Mouse (Mus musculus) MEL (cell line): ENCODE results near the gene Ccl24. TPM values are rescaled to one million over a fixed set of nuclear protein-coding genes. Genes with fewer than 3 reads are reported as not detected.
"Not testable (repeated sequence)": the region's sequence is repeated elsewhere in the genome, so short reads cannot be mapped to it uniquely, and the experiment has no call there.

Experiments used
- DNase-seq: peaks from one replicate; pipeline ENCODE4 v3.0.0; 2011; ENCODE audit warnings: low read depth, low spot score
- H3K27ac ChIP-seq: 2 replicates; pipeline ENCODE4 v1.5.1; 2012; ENCODE audit warnings: low read depth, mild to moderate bottlenecking, control low read depth, low read length, moderate library complexity; ENCODE audit not compliant: control insufficient read depth
- H3K27me3 ChIP-seq, 2 experiments: fragments of 150-350 bp in 1 of 2; sonication (generic) in 1 of 2; 2 replicates each; pipeline ENCODE4 v1.6.1; 2012; ENCODE audit warnings: low read length in 2 of 2, mild to moderate bottlenecking in 2 of 2, improper control_type of control experiment in 1 of 2, moderate library complexity in 1 of 2; ENCODE audit not compliant: insufficient read depth in 2 of 2, control insufficient read depth in 1 of 2
- H3K36me3 ChIP-seq, 2 experiments: 2 replicates each; pipeline ENCODE4 v1.6.1; 2012 to 2014; ENCODE audit warnings: low read length in 2 of 2, improper control_type of control experiment in 1 of 2, inconsistent platforms in 1 of 2, mild to moderate bottlenecking in 1 of 2; ENCODE audit not compliant: insufficient read depth in 2 of 2, control insufficient read depth in 1 of 2
- H3K4me1 ChIP-seq, 2 experiments: fragments of 150-350 bp in 1 of 2; sonication (generic) in 1 of 2; 2 replicates each; pipeline ENCODE4 v1.6.1; 2012; ENCODE audit warnings: low read length in 2 of 2, improper control_type of control experiment in 1 of 2, mild to moderate bottlenecking in 1 of 2; ENCODE audit not compliant: insufficient read depth in 2 of 2, control insufficient read depth in 1 of 2
- H3K4me3 ChIP-seq, 2 experiments: fragments of 150-350 bp in 1 of 2; sonication (generic) in 1 of 2; 2 replicates each; pipeline ENCODE4 v1.5.1; 2012; ENCODE audit warnings: low read depth in 2 of 2, low read length in 2 of 2, mild to moderate bottlenecking in 2 of 2, moderate library complexity in 2 of 2, control low read depth in 1 of 2, improper control_type of control experiment in 1 of 2; ENCODE audit not compliant: control insufficient read depth in 1 of 2, insufficient read depth in 1 of 2
- H3K79me2 ChIP-seq: 2 replicates; pipeline ENCODE4 v1.6.1; 2012; ENCODE audit warnings: mild to moderate bottlenecking, low read length, moderate library complexity; ENCODE audit not compliant: control insufficient read depth, poor library complexity, insufficient read depth
- H3K9ac ChIP-seq: 2 replicates; pipeline ENCODE4 v1.6.1; 2012; ENCODE audit warnings: low read depth, mild to moderate bottlenecking, control low read depth, low read length, moderate library complexity; ENCODE audit not compliant: control insufficient read depth, poor library complexity, severe bottlenecking
- H3K9me3 ChIP-seq: fragments of 150-350 bp; sonication (generic); replicated peaks from 2 replicates; pipeline ENCODE4 v1.6.1; 2012; ENCODE audit warnings: mild to moderate bottlenecking, low read length, improper control_type of control experiment, moderate library complexity; ENCODE audit not compliant: insufficient read depth
- CHD2 ChIP-seq: IDR thresholded peaks from 2 replicates; pipeline ENCODE4 v1.6.1; 2011; ENCODE audit warnings: low read length, improper control_type of control experiment
- RAD21 ChIP-seq: IDR thresholded peaks from 2 replicates; pipeline ENCODE4 v1.6.1; 2011; ENCODE audit warnings: mild to moderate bottlenecking, low read depth, low read length, improper control_type of control experiment
- RCOR1 ChIP-seq: IDR thresholded peaks from 2 replicates; pipeline ENCODE4 v1.6.1; 2012; ENCODE audit warnings: low read depth, mild to moderate bottlenecking, inconsistent platforms, low read length, improper control_type of control experiment
- SMC3 ChIP-seq: IDR thresholded peaks from 2 replicates; pipeline ENCODE4 v1.6.1; 2011; ENCODE audit warnings: low read depth, low read length, improper control_type of control experiment
- ZKSCAN1 ChIP-seq: IDR thresholded peaks from 2 replicates; pipeline ENCODE4 v1.6.1; 2012; ENCODE audit warnings: low read depth, mild to moderate bottlenecking, inconsistent platforms, low read length, improper control_type of control experiment, moderate library complexity
- ZNF384 ChIP-seq: IDR thresholded peaks from 2 replicates; pipeline ENCODE4 v1.6.1; 2012; ENCODE audit warnings: low read depth, mild to moderate bottlenecking, inconsistent platforms, low read length, improper control_type of control experiment
- polyA plus RNA-seq, 2 experiments: library from polyadenylated mRNA; stranded (reverse) in 1 of 2; unstranded in 1 of 2; fragments of >175 nt in 1 of 2; fragments of >200 nt in 1 of 2; gene quantifications; 2 replicates each; pipeline versions ENCODE4 v1.2.1 to v1.2.4; 2012; ENCODE audit warnings: low replicate concordance in 2 of 2, low read depth in 1 of 2; ENCODE audit not compliant: insufficient read length in 2 of 2, insufficient read depth in 1 of 2, missing spikeins in 1 of 2
- total RNA-seq: library from RNA; depleted of rRNA; stranded (reverse); fragments of 300-350 nt; gene quantifications from 2 replicates; pipeline ENCODE4 v1.2.3, GENCODE M21; 2012

Gene Ccl24
- total and polyA plus RNA-seq, 3 experiments = not detected

DNA sequence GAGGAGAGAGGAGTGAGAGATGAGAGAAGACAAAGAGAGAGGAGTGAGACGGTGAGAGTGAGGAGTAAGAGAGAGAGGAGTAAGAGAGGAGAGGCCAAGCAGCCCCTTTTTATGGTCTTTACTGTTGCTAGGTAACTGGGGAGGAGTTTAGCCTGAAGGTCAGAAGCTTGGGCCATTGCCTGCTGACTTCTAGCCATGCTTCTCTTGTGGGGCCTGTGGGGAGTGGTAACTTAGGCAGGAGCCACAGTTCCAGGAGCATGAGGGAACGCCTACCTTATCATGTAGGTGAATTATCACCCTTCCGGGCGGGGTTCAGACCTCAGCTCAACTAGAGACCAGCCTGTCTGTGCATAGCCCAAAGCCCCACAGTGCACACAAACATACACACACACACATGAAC, 36.9 kb upstream of the Ccl24 start:
- no peak for DNase-seq
- H3K4me3 ChIP-seq = no peak overlapping the region
- no peaks in the 10 kb centered on the region for H3K79me2 ChIP-seq
- H3K9me3 ChIP-seq = no peaks in the 10 kb centered on the region
- H3K36me3 ChIP-seq = no peaks in the 10 kb centered on the region
- TF ChIP-seq ZKSCAN1 (no peak), ZNF384 (no peak), SMC3 (no peak)
- TF ChIP-seq, all 39 proteins: peak for 0
- H3K4me1 ChIP-seq = no peaks in the 10 kb centered on the region
- no peak overlapping the region for H3K9ac ChIP-seq
- H3K27me3 ChIP-seq = no peaks in the 10 kb centered on the region
- H3K27ac ChIP-seq = no peak overlapping the region

DNA sequence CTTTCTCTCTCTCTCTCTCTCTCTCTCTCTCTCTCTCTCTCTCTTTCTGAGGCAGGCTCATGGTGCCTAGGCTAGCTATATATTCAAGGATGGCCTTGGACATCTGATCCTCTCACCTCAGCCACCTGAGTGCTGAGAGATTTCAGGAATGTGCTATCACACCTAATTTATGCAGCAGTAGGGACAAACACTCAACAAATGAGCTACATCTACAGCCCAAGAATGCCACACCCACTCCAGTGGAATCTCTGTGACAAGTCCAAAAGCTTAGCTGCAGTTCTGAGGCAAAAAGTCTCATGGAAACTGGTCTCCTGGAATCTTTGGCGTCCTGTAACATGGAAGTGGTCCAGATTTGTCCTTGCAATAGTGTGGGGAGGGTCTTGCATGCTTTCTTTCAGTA, 34.7 kb upstream of the Ccl24 start:
- Histone ChIP-seq H3K4me3 (no peak overlapping the region), H3K36me3 (no peaks in the 10 kb centered on the region), H3K79me2 (no peaks in the 10 kb centered on the region), H3K27ac (no peak overlapping the region), H3K9ac (no peak overlapping the region), H3K9me3 (no peaks in the 10 kb centered on the region), H3K4me1 (no peaks in the 10 kb centered on the region), H3K27me3 (no peaks in the 10 kb centered on the region)
- TF ChIP-seq CHD2 = no peak
- TF ChIP-seq SMC3 = no peak
- TF ChIP-seq RCOR1 = no peak
- no peak for TF ChIP-seq ZKSCAN1
- no peak for TF ChIP-seq ZNF384
- no peak for TF ChIP-seq RAD21
- DNase-seq = no peak

DNA sequence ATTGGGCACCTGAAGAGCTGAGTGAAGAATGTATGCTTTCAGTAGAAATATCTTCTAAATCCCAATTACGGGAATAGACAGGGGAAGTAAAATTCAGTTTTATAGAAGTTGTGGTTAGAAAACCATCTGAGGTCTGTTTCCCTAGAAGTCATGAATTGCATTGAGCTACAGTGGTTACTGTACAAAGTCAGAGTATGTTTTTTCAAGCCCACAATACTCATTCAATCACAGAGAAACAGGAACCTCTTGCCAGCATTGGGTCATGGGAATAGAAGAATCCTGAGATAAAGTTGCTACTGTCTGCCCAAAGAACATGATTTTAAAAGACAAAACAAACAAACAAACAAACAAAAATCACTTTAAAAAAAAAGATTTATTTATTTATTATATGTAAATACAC, 33.9 kb upstream of the Ccl24 start:
- H3K27me3 ChIP-seq, H3K36me3 ChIP-seq, DNase-seq: not testable (repeated sequence)

DNA sequence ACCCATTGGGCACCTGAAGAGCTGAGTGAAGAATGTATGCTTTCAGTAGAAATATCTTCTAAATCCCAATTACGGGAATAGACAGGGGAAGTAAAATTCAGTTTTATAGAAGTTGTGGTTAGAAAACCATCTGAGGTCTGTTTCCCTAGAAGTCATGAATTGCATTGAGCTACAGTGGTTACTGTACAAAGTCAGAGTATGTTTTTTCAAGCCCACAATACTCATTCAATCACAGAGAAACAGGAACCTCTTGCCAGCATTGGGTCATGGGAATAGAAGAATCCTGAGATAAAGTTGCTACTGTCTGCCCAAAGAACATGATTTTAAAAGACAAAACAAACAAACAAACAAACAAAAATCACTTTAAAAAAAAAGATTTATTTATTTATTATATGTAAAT, 31.8 kb upstream of the Ccl24 start:
- H3K9me3 ChIP-seq, DNase-seq, H3K79me2 ChIP-seq, H3K9ac ChIP-seq, H3K4me3 ChIP-seq, H3K4me1 ChIP-seq, H3K27me3 ChIP-seq, H3K36me3 ChIP-seq, H3K27ac ChIP-seq: not testable (repeated sequence)

More for the DNA sequence above, 33.9 kb upstream of the Ccl24 start:
- H3K4me3 ChIP-seq, H3K27ac ChIP-seq, H3K4me1 ChIP-seq, H3K9me3 ChIP-seq, H3K9ac ChIP-seq, H3K79me2 ChIP-seq: not testable (repeated sequence)
